Mouse (Mus musculus): ENCODE results near the gene Fra10ac1. TPM values are rescaled to one million over a fixed set of nuclear protein-coding genes. Genes with fewer than 3 reads are reported as not detected.

Fra10ac1 gene
- total RNA-seq, 2 experiments from 2014 or later = 11.4 to 12.1 TPM

Other genes starting within 250 kb of the Fra10ac1 start
- 1 to 10 TPM; 5.3 to 8.8 TPM for gene Myof, start 180.6 kb downstream of the Fra10ac1 start, total RNA-seq (2021)
- under 1 TPM; 0.10 to 0.29 TPM for gene Cep55, start 169.1 kb downstream of the Fra10ac1 start, total RNA-seq (2021)
- gene Ffar4, start 127.1 kb downstream of the Fra10ac1 start, total RNA-seq (2021) = under 1 TPM in 1 of 2 experiments, not detected in 1; 0.51 TPM
- 1 to 10 TPM; 1.1 to 8.8 TPM for gene Rbp4, start 98.9 kb downstream of the Fra10ac1 start, total RNA-seq (2021)
- gene Pde6c, start 91.4 kb downstream of the Fra10ac1 start, total RNA-seq (2021) = not detected
- 1 to 10 TPM in 1 of 2 experiments, under 1 TPM in 1; 0.78 to 4.0 TPM for gene Lgi1, start 40.4 kb upstream of the Fra10ac1 start, total RNA-seq (2021)
- gene Slc35g1, start 171.8 kb upstream of the Fra10ac1 start, total RNA-seq (2021) = 1 to 10 TPM; 1.4 to 1.6 TPM

Measured in gastrocnemius, postnatal 25 days (tissue).